Mouse (Mus musculus): Measurements from ENCODE around the gene Lama2. TPM values are rescaled to one million over a fixed set of nuclear protein-coding genes. Genes with fewer than 3 reads are reported as not detected.
"Not testable (repeated sequence)": the region's sequence is repeated elsewhere in the genome, so short reads cannot be mapped to it uniquely, and the experiment has no call there.

The Lama2 gene
- polyA plus RNA-seq, 2 experiments from 2014 or later, result 0.13 TPM; not detected in 1

DNA sequence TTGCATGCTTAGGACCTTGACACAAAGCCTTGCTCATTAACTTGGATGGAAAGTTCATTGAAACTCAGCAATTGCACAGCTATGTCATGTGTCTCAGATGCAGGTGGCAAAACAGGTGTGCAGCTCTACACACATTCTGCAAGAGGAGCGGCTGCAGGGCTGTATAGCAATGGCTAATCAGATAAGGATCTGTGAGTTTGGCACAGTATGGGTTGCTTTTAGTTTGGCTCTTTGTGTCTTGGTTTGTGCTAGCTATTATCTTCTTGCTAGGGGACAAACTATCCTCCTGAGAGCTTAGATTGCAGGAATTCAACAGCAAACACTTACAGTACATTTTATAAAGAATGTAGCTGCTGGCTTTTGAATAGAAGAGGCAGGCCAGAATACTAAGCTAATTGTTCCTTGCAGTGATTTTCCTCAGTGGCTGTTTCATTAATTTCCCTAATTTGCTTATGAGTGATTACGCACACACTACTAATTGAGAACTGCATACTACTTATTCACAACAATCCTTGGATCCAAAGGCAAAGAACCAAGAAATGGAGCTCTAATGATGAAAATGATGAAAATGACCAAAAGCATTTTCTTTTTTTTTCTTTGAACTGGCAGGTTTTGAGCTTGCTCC, 617.9 kb downstream of the Lama2 start:
- ATAC-seq, result no peak

DNA sequence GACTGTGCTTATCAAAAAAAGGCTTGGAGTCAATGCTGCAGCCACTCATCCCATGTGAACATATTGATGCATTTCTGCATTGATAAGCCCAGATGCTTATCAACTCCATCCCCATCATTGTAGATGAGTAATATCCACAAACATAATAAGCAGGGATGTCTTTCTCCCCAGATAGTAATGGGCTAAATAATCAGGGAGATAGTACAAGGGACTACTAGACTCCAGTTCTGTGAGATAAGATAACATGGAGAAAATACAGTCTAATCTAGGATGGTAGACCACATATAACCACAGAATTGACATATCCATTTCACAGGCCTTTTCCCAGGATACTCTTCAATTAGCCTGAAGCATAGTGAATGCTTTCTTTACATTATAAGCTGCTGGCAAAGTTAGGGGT, 622.9 kb downstream of the Lama2 start:
- no peak for ATAC-seq

DNA sequence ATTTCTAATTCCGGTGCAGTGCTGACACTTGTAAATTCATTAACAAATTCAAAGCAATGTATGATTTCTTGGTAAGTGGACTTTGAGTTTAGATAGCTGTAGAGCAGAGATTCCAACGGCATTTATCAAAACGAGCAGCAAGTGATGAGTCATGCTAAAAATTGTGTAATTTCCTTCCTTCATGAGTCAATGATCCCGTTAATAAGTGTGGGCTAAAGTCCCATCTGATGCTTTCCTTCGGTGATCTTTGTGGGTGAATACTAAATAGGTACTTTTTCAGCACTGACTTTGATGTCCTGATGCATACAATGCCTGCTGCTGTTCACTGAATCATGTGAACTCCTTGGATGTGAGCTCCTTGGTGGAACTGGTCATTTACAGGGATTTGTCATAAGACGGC, 623.6 kb downstream of the Lama2 start:
- peak; percentile 68 for ATAC-seq

DNA sequence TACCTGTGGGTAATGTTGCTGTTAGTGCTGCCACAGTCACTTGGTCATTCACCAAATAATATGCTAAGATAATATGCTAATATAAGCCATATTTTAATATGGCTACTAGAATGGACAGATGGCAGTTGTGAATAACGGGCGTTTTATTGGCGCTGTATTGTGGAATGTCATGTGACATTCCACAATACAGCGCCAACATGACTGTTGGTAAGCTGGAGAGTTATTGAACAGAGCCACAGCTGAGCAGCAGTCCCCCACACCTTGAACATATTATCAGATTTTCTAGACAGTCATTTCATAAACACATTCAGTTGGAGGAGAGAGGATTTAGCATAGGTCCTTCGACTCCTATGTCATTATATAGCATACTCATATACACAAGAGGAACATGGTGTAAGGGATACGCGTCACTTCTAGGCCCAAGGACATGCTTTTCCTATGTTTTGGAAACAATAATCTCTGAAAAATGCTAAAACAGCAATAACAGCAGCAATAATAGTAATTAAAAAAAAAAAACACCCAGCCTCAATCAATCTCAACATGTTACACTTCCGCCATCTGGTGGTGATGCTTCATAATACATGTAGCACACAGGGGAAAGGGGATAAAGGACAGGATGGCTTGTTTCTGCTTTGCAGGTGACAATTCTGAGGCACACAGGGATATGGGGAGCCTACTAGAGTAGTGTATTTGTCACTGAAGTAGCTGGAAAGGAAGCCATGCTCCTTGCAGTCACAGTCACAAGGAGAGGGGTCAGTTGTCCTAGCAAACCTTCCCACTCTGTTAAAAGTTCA, 624.2 kb downstream of the Lama2 start:
- ATAC-seq, result peak; percentile 58

DNA sequence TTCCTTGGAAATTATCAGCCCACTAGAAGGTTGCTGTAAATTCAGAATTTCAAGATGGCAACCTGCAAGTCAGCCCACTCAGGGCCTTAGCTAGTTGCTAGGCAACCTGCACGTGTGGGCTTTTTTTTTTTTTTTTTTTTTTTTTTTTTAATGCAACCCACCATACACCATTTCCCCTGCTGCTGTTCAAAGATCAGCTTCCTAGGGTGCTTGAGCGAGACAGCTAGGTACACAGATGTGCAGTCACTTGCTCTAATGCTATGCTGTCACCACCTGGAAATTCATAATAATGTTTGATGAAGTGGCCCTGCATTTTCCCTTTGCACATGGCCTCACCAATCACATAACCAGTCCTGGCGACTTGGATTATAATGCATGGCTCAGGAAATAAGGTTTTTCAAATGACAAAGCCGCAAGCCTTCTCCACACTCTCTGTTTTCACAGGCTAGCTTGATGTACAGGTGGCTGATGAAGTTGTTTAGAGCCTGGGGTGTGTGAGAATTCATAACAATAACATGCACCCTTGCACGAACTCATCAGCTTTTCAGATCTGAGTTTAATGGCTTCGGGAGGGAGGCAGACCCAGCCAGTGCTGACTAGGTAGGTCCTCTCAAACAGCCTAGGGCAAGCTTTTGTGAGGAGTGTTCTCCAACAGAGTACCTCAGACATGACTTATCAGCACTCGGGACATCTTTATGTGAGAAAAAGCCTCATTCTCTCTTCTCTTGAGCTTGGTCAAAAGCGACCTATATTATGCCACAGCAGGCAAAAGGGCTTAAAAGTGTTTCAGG, 625.4 kb downstream of the Lama2 start:
- ATAC-seq, result no peak

DNA sequence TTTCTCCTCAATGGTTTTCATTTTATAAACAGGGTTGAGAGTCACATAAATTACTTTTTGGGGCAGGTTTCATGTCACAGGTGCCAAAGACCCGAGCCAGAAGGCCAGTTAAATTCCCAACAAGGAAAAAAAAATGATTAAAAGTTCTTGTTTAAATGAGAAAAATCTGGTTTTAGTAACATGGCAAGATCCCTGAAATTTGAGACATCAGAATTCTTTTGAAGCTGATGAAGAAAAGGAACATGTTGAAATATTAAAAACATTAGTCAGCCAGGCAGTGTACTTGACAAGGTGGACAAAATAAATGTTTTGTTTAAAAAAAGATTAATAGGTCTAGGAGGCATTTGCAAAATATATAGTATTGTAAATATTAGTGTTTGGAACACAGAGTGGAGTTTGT, 634.1 kb downstream of the Lama2 start:
- ATAC-seq, result no peak

DNA sequence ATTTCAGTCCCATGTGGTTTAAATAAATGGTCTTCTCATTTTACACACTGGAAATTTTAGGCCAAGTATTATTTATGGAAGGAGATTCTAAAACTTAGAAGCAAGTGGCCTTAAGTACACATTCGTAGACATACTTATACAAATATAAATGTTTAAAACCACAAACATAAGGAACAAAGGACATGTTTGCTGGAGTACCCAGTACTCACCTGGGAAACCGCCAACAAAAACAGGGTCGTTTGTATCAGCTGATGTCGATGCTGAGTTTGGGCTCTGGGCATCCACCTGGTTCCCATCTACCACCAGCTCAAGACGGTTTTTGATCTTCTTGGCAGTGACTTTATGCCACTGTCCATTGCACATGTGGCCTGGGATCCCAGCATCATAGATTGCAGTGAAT, 635.5 kb downstream of the Lama2 start:
- not testable (repeated sequence) for ATAC-seq

DNA sequence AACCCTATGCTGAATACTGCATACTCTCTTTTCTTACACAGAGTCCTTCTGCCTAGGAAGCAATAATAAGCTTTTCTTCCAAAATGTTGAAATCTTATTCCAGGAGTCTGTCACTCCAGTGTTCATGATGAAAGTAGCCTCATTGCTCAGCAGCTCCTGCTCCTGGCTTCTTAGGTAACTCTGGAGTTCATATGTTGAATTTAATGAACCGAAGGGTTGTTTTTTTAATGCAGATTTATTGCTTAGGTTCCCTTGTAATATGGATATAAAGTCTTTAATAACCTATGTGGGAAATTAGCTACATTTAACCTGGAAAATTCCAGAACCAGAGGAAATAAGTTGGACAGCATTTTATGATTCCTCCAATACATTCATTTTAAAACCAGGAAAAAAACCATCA, 636.0 kb downstream of the Lama2 start:
- ATAC-seq, result no peak

DNA sequence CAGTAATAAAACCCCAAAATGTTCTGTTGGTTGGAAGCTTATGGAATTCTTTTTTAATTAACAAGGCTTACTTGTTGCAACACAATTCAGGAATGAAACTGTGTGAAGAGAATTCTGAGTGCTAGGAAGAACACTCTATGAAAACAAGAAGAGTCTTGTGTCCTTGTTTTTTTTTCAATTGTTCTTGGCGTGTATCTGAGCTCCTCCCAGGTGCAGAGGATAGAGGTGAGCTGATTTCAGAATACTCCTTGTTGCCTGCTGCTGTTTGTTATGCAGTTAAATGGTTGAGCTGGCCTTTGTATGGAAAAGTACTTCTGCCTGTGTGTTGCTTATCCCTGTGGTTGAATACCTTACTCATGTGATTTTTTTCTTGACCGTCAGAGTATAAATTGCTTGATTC, 636.9 kb downstream of the Lama2 start:
- ATAC-seq, result no peak

DNA sequence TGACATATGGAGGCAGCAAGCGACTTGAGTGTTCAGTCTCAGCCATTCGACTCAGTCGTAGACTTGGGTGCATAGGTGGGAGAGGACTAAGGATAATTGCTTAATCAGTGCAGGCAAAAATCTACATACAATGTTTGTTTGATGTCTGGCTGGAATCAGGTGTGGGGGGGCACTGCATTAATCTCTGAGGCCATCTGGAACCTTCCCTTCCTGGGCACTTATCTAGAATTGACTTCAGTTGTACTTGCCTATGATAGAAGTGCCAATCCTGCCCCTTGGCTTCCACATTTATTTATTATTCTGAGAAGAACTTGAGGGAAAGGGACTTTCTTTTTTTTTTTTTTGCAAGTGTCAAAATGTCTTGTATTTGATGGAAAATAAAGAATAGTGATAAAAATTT, 644.2 kb downstream of the Lama2 start:
- no peak for ATAC-seq

DNA sequence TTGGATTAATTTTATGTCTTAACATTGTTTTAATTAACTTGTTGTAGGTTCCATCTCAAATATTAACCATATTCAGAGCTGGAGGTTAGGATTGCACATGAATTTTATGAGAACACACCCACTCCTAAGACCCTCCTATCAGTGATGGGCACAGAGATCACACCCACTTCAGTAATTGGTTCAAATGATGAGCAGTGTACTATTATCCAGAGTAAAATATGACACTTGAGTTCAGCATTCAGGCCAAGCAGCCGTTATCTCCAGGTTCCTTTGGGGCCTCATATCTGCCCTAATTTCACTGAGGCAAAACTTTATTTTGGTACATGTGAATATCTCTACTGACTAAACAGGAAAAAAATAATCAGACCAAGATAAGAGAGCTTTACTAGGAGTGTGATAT, 645.3 kb downstream of the Lama2 start:
- ATAC-seq, result no peak

DNA sequence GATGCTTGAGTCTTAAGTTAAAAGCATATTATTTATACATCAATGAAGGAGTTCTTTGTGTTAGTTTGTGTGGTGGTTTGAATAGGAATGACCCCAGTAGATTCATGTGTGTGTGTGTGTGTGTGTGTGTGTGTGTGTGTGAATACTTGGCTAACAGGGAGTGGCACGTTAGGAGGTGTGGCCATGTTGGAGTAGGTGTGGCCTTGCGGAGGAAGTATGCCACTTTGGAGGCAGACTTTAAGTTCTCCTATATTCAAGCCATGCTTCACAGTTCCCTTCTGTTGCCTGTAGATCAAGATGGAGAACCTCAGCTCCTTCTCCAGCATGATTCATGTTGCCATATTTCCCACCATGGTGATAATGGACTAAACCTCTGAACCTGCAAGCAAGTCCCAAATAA, 646.0 kb downstream of the Lama2 start:
- no peak for ATAC-seq

DNA sequence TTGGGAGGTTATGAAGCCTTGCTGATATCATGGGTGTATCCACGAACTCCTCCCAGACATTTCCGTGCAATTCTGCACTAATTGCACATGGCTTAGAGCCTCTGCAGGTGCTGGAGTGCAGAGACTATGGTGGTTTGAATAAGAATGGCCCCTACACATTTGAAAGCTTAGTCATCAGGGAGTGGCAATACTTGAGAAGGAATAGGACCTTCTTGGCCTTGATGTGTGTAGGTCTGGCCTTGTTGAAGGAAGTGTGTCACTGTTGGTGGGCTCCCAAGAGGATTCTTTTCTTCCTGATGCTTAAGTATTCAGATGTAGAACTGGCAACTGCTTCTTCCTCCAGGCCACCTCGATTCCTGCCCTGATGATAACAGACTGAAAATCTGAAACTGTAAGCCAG, 661.0 kb downstream of the Lama2 start:
- ATAC-seq, result no peak

DNA sequence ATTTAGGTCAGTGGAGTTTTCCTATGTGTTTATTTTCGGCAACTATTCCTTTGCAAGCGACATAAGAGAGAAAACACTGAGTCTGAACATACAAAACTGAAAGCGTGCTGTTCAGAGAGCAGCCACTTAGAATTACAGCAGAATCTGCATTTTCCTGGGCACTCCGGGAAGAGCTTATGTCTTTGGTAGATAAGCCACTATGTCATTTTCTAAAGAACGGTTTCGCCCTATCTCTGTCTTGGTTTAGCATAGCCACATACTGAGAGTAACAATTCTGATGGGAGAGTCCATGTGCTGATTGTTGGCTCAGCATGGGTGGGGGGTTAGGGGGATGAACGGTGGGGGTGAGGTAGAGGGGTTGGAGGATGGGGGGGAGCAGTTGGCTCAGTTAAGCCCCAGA, 669.1 kb downstream of the Lama2 start:
- ATAC-seq, result no peak

DNA sequence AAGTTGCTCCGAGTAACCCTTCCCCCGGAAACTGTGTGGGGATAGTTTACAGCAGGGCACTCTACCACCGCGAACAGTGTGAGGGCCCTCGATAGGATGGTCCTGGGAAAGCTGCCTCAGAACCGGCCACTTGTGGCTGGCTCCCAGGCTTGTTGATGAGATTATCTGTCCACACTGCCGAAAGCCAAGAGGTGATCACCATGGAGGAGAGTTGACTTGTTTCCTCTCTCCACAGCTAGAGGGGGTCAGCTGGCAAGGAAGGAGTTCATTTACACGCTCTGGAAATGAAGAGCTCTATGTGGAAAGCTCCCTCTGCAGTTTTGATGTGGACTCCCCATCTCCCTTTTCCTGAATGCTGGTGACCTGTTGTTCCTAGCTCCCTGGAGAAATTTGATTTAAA, 669.9 kb downstream of the Lama2 start:
- no peak for ATAC-seq

DNA sequence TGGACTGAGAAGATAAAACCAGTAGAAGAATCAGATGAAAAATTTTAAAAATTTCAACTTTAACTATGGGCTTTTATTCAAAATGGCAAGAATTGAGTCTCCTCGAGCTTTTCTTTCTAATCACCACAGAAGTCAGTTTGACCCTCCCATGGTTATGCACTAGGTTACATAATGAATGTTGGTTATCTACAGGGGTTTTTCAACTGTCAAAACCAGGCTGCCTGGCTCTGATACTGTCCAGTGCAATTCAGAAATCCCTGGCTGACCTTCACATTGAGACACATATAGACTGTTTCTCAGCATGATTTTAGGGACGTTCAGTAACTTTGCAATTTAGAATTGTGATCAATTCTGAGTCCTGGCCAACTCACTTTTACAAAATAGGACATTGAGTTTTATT, 671.2 kb downstream of the Lama2 start:
- ATAC-seq, result no peak

DNA sequence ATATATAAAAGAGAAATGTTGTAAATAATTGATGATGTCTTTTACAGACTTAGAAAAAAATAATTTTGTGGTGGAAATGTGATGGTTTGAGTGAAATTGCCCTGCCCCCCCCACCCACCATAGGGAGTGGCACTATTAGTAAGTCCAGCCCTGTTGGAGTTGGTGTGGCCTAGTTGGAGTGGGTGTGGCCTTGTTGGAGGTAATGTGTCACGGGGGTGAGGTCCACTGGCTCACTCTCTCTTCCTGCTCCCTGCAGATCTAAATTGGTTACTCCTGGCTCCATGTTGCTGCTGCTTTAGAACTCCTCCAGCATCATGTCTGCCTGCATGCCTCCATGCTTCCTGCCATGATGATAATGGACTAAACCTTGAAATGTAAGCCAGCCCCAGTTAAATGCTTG, 680.0 kb downstream of the Lama2 start:
- ATAC-seq, result no peak

DNA sequence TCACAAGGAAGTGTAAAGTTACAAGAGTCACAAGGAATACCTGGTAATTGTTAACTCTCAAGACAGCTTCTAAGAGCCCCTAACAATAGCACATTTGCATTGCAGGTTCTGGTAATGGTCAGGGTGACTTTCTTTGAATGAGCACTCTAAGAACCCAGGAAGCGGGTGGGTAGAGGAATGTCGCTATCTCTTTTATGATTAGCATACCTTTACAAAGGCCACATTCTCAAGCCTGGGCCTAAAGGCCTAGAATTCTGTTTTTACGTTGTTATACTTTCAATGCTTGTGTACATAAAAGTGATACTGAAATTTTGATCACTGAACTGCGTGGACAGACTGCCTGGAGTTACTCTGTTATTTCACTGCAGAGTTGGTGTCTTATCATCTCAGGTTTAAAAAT, 681.1 kb downstream of the Lama2 start:
- ATAC-seq, result not testable (repeated sequence)

DNA sequence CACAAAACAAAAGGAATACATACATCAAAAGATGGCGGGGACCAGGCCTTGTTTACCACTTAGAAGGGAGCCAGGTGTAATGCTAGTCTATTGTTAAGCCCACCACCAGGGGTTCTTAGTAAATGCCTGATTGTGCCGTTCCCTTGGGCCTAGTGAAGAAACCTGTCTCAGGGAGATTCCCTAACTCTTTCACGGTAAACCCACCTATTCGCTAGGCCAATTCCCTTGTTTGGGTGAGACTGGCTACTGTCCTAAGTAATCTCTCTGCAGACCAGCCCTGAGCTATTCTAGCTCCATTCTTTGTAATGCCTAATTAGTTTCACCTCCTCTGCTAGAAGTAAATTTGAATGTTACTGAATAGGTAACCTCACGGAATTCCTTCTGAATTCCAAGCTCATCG, 683.5 kb downstream of the Lama2 start:
- not testable (repeated sequence) for ATAC-seq

Data from CD4-positive, CD25-positive, alpha-beta regulatory T cell, adult 4 months (primary cell).